Mouse (Mus musculus) liver, embryonic 13.5 days (tissue): ENCODE data around the gene Tet2. TPM values are rescaled to one million over a fixed set of nuclear protein-coding genes. Genes with fewer than 3 reads are reported as not detected.

Source experiments
- ATAC-seq: fragments of 200-750 bp; cut with Nextera tagmentation; 2 replicates; pipeline ENCODE4 v1.8.0; 2017; ENCODE audit warnings: low read depth, mild to moderate bottlenecking, moderate number of reproducible peaks, moderate library complexity
- DNase-seq: peaks from one replicate; pipeline ENCODE4 v3.0.0; 2022
- H3K27ac ChIP-seq: fragments of 300-500 bp; sonication (generic); 2 replicates; pipeline ENCODE4 v1.5.1; 2015; ENCODE audit warnings: moderate library complexity, mild to moderate bottlenecking, inconsistent platforms
- H3K27me3 ChIP-seq: fragments of 300-500 bp; sonication (generic); 2 replicates; pipeline ENCODE4 v1.6.1; 2015; ENCODE audit warnings: mild to moderate bottlenecking, inconsistent platforms
- H3K36me3 ChIP-seq: fragments of 300-500 bp; sonication (generic); 2 replicates; pipeline ENCODE4 v1.6.1; 2015; ENCODE audit warnings: mild to moderate bottlenecking, inconsistent platforms
- H3K4me1 ChIP-seq: fragments of 300-500 bp; sonication (generic); replicated peaks from 2 replicates; pipeline ENCODE4 v1.6.1; 2015; ENCODE audit warnings: inconsistent platforms
- H3K4me2 ChIP-seq: fragments of 300-500 bp; sonication (generic); 2 replicates; pipeline ENCODE4 v1.6.1; 2015; ENCODE audit warnings: inconsistent platforms, mild to moderate bottlenecking, moderate library complexity
- H3K4me3 ChIP-seq: fragments of 300-500 bp; sonication (generic); replicated peaks from 2 replicates; pipeline ENCODE4 v1.5.1; 2015; ENCODE audit warnings: mild to moderate bottlenecking, inconsistent platforms
- H3K9ac ChIP-seq: fragments of 300-500 bp; sonication (generic); 2 replicates; pipeline ENCODE4 v1.6.1; 2015; ENCODE audit warnings: mild to moderate bottlenecking, inconsistent platforms
- H3K9me3 ChIP-seq: fragments of 300-500 bp; sonication (generic); replicated peaks from 2 replicates; pipeline ENCODE4 v1.6.1; 2016; ENCODE audit warnings: inconsistent platforms
- WGBS: fragments of 180-500 bp; shearing (Covaris S2); methylation state at CpG from one replicate; pipeline ENCODE4 v1.1.7; 2015; ENCODE audit not compliant: insufficient replicate concordance; 5-methylcytosine and 5-hydroxymethylcytosine counted together
- microRNA-seq: library from miRNA; unstranded; fragments of <30 nt; microRNA quantifications from one replicate; pipeline ENCODE4, GENCODE M21; 2016
- polyA plus RNA-seq: library from polyadenylated mRNA; unstranded; fragments of >200 nt; fragmentation: Nextera tagmentation; extraction: Ambion mirVana; gene quantifications from 2 replicates; pipeline ENCODE4 v1.2.1, GENCODE M21; 2015

The Tet2 gene
- polyA plus RNA-seq, 1 experiment from 2014 or later, result 2.5 TPM

GRCm38 (mm10) chr3:133435774-133436148, 109.2 kb downstream of the Tet2 start:
- 45% methylated on average over 1 of the region's 1 CpGs for WGBS
- H3K4me3 ChIP-seq, result no peak overlapping the region
- no peaks in the 10 kb centered on the region for H3K36me3 ChIP-seq
- no peak overlapping the region for H3K4me2 ChIP-seq
- H3K27me3 ChIP-seq, result no peaks in the 10 kb centered on the region
- H3K27ac ChIP-seq, result no peak overlapping the region
- H3K9ac ChIP-seq, result no peak overlapping the region
- DNase-seq (no peak), ATAC-seq (no peak)
- no peaks in the 10 kb centered on the region for H3K9me3 ChIP-seq
- no peaks in the 10 kb centered on the region for H3K4me1 ChIP-seq

DNA sequence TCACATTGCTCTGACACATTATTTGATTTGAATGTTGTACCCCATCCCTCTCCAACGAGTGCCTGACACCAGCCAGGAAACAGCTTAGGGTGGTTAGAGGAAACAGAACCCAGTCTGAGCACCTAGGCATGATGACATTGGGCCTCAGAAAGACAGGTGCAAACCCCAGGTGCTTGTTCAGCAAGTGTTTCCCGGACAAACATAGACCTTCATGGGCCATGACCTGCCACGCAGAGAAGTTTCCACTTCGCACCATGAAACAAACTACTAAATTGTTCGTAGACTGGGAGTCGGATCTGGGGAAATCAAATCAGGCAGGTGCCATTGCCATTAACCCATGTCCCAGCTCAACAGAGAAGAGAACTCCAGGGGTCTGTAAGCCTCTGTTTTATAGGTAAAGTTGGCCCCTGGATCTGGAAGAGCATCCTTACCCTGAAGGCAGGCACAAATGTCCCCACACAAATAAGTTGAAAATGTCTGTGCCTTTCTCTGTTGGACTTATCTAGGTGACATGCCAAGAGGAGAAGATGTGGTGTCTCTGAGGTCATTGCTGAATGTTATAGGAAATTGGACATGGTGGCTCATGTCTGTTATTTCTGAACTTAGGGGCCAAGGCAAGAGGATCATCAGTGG, 109.7 kb downstream of the Tet2 start:
- Histone ChIP-seq H3K9me3 (no peaks in the 10 kb centered on the region), H3K27ac (no peak overlapping the region), H3K9ac (no peak overlapping the region), H3K27me3 (no peaks in the 10 kb centered on the region), H3K36me3 (no peaks in the 10 kb centered on the region), H3K4me1 (no peaks in the 10 kb centered on the region), H3K4me3 (no peak overlapping the region), H3K4me2 (no peak overlapping the region)
- DNase-seq (no peak), ATAC-seq (no peak)
- WGBS, result 73% methylated on average over 6 of the region's 6 CpGs

- Histone ChIP-seq H3K4me3 (no peak overlapping the region), H3K36me3 (no peaks in the 10 kb centered on the region), H3K4me2 (no peak overlapping the region), H3K9me3 (no peaks in the 10 kb centered on the region), H3K9ac (no peak overlapping the region), H3K4me1 (no peaks in the 10 kb centered on the region), H3K27me3 (no peaks in the 10 kb centered on the region), H3K27ac (no peak overlapping the region)
- DNase-seq (no peak), ATAC-seq (no peak)
- WGBS, result 62% methylated on average over 4 of the region's 4 CpGs
Observed at GRCm38 (mm10) chr3:133429394-133430173, 115.4 kb downstream of the Tet2 start.

DNA sequence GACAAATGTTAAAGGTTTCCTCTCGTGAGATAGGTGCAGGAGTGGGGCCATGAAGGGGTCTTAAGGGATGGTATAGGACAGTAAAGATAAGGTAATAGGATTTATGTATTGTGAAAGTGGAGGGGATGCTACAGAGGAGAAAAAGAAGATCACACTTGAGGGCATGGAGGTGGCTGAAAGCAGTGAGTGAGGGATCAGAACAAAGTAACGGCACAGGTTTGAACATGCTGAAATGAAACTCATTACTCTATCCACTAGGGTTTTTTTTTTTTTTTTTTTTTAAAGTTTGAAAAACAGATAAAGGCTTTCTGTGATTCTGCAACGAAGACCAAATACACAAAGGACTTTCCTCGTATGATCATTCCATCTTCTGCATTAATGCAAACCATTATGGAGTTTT, 116.9 kb downstream of the Tet2 start:
- DNase-seq (no peak), ATAC-seq (no peak)
- Histone ChIP-seq H3K9me3 (no peaks in the 10 kb centered on the region), H3K4me3 (no peak overlapping the region), H3K27ac (no peak overlapping the region), H3K27me3 (no peaks in the 10 kb centered on the region), H3K4me1 (no peaks in the 10 kb centered on the region), H3K9ac (no peak overlapping the region), H3K4me2 (no peak overlapping the region), H3K36me3 (no peaks in the 10 kb centered on the region)
- 53% methylated on average over 4 of the region's 4 CpGs for WGBS

DNA sequence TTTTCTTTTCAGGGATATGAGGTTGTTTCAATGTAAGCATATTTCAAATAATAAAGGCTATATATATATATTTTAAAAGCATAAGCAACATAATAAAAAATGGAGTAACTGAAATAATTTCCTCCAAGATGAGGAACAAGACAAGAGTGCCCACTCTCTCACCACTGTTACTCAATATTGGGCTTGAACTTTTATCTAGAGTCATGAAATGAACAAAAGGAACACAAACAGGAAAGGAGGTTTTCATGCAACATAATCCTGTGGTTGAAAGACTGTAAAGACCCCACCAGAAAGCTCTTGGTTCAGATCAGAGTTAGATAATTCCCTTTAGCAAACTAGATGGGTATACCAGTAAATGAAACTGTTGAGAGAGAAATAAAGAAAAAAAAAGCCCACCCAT, 121.9 kb downstream of the Tet2 start:
- no peaks in the 10 kb centered on the region for H3K27me3 ChIP-seq
- no peak overlapping the region for H3K27ac ChIP-seq
- H3K36me3 ChIP-seq, result no peaks in the 10 kb centered on the region
- H3K9me3 ChIP-seq, result no peaks in the 10 kb centered on the region
- no peak overlapping the region for H3K4me3 ChIP-seq
- no peak for DNase-seq
- no peak overlapping the region for H3K4me2 ChIP-seq
- no peak overlapping the region for H3K9ac ChIP-seq
- no peak for ATAC-seq
- no peaks in the 10 kb centered on the region for H3K4me1 ChIP-seq

DNA sequence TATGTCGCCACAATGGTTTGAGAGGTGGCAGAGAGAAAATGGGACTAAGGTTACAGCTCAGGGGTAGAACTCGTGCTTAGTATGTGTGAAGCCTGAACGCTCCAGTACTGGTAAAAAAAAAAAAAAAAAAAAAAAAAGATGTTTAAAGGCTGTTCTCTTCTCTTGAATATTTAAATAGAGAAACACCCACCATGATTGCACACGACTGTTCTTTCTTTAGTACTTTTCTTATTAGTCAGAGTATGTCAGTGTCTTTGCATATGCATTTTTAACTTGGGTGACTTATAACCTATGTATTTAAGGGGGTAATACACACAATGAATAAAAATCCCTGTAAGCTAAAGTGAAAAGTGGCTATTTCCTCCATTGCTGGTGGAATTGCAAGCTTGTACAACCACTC, 130.2 kb downstream of the Tet2 start:
- no peaks in the 10 kb centered on the region for H3K27me3 ChIP-seq
- H3K4me1 ChIP-seq, result no peaks in the 10 kb centered on the region
- H3K4me2 ChIP-seq, result no peak overlapping the region
- H3K9ac ChIP-seq, result no peak overlapping the region
- H3K4me3 ChIP-seq, result no peak overlapping the region
- no peak overlapping the region for H3K27ac ChIP-seq
- DNase-seq, result no peak
- no peaks in the 10 kb centered on the region for H3K36me3 ChIP-seq
- H3K9me3 ChIP-seq, result no peaks in the 10 kb centered on the region
- ATAC-seq, result no peak
- 65% methylated on average over 4 of the region's 4 CpGs for WGBS

Small RNA genes lying within 50 kb of the gene (microRNA-seq; reads per million reads assigned to microRNA genes)
- not detected for gene Gm25042

Other genes with a start within 250 kb of the Tet2 start
- 61.7 and 67.9 TPM in 2 replicates for gene Ppa2, start 235.0 kb downstream of the Tet2 start, polyA plus RNA-seq